Mouse (Mus musculus): ENCODE results near the gene Gnaq. TPM values are rescaled to one million over a fixed set of nuclear protein-coding genes. Genes with fewer than 3 reads are reported as not detected.

Gene Gnaq
- total RNA-seq, 4 experiments from 2014 or later: 143 to 158 (median 149) TPM

DNA sequence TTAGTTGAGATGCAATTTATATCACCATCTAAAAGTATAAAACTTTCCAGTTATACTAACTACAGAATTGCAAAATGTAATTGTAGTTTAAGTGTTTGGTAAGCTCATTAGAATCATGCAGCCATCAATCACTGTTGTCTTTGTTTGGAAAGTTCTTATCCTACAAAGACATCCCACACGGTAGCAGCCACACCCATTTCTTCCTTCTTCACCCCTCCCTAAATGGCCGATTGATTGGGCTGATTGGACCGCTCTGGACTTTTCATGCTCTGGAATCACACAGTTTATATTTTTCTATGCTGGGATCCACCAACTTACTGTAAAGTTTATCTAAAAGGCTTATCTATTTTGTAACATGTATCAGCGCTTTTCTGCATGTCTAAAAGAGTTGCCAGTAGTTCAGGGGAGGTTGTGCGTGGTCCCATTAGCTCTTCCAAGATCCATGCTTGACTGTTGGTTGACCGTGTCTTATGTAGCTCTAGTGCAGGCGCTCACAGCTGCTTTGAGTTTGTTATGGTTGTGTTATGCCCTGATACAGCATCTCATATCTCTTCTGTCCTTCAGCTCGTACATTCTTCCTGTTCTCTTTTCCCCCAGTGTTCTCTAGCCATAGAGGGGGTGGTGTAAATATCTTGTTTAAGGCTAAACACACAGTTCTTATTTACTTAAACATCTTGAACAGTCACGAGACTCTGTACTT, 56.6 kb downstream of the Gnaq start:
- DNase-seq (ENCODE audit: low spot score in 2 of 2): no peak

DNA sequence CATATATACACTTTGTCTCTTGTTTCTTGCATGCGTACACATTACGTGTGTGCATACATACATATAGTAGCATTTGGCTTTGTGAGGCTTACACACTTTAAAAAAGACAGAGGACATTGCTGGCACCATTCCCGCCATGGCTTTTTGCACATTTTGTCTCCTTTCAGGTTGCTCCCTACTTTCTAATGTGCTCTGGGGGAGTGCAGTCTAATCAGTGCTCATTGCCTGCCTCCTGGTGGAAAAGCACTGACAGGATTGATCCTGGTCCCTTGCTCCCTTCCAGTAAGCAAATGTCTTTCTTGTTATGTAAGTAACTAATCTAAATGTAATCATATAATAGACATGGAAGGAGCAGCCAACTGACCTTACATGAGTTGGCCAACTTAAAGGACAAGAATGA, 65.5 kb downstream of the Gnaq start:
- no peak for DNase-seq (ENCODE audit: low spot score in 2 of 2)

DNA sequence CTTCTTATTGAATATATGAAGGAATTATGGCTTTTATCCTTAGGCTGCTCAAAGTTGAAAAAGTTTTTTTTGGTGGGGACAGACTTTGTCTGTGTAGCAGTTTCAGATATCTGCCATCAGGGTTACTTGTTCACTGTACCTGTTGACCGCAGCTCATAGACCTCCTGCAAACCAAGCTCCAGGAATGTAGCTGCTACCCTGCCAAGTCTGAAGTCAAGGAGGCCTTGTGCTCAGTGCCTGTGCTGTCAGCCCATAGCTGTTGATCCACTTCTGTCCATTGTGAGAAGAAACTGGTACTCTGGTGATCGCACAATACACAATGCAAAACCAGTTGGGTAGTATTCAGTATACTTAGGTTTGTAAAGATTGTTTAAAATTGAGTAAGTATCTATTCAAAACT, 68.7 kb downstream of the Gnaq start:
- DNase-seq (ENCODE audit: low spot score in 2 of 2): no peak

DNA sequence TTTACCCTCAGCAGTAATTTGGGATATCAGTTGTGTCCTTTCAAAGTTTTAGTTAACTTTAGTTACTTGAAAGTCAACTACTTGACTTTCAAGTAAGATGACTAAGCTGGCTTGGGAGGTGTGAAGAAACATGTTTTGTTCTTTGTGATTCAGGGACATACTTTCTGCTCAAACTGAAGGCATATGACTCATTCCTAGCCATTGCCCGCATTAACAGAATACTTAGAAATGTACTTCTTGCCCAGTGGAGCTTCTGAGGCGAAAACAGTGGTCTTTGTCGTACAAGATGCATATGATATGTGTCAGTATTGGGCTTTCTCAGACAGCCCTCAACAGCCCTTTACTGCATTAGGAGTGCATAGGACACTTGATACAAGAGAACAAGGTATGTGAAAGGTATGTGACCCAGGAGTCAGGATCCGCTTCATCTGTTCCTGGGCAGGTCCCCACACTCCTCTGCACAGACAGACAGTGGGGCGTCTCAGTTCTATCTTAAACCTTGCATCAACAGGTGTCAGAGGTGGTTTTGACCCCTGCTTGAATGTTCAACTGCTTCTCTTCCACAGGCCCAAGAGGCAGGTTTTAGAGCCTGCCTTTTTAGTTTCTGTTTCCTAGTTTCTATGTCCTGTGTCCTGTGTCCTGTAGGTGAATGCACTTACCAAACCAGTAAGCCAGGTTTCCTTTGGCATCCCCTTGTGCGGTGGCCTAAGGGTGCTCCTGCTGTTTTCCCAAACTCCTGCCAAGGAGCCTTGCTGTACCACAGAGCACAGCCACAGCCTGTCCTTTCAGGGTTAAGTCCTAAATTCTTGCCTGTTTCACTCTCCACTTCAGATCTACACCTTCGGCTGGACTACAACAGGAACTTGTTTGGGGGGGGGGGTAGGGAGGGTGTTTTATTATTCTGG, 72.4 kb downstream of the Gnaq start:
- no peak for DNase-seq (ENCODE audit: low spot score in 2 of 2)

DNA sequence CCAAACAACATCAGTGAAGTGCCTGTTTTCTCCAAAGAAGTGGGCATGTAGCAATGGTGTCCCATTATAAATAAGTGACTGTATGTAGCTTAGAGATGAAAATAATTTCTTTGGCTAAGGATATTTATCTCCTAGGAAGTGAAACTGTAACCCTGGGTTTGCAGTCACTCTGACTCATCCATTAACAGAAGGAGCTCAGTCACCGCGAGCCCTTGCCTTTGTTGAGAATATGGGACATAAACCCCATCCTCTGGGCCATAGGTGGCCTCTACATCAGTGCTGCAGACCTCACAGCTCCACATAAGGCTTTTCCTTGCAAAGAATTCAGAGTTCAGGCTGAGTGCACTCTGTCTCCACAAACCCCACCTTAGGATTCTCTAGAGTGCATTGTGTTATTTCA, 77.0 kb downstream of the Gnaq start:
- DNase-seq (ENCODE audit: low spot score in 2 of 2): no peak

DNA sequence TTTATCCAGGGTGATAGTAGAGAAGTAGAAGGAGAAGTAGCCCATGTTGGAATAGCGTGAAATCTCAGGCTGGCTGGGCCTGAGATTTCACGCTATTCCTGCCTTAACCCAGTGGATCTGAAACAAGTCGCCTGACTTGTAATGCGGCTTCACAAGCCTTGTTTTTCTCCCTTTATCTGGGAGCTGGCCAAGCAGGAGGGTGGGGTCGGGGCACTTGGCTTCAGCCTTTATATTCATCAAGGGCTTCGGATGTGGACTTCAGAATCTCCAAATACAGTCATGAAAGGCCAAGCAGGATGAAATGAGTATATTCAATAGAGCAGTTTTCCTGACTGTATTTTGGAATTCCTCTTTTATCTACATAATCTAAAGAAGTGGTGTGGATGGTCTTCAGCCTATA, 82.3 kb downstream of the Gnaq start:
- no peak for DNase-seq (ENCODE audit: low spot score in 2 of 2)

DNA sequence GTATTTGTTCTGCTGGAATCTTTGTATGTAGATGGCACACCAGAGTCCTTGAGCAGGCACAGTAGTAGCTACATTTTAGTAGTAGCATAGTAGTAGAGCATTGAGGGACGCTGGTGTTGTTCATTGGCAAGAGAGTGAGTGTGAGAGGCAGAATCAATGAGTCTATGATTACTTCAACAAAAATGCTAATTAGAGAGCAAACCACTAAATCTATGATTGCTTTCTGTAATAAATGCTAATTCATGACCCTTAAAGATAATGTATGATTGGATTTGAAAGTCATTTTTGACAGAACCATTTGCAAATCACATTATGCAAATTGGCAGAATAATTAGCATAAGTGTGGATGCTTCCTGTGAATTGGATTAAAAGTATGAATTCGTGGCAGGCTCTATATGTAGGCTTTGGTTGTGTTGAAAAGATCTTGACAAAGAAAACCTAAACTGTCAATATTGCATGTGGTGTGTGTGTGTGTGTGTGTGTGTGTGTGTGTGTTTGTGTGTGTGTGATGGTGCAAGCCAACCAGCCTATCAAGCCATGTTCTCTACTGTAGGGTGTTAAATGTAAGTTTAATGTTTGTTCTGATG, 82.9 kb downstream of the Gnaq start:
- DNase-seq (ENCODE audit: low spot score in 2 of 2): no peak

DNA sequence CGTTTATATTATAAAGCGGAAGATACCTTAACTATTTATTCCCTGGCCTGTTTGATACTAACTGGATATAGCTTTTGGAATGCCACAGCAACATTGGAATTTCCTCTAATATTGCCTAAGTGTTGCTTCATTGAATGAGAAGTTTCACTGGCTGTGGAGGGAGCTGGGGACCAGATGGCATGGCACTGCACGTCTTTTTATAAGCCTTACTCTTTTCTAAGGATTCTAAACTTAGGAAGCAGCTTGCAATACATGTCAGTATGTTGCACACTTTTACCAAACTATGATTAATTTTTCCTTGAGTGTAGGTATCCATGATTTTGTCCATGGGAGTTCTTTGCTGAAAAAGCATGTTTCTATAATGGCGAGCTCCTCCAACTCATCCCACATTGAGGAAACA, 87.3 kb downstream of the Gnaq start:
- DNase-seq (ENCODE audit: low spot score in 2 of 2): no peak

DNA sequence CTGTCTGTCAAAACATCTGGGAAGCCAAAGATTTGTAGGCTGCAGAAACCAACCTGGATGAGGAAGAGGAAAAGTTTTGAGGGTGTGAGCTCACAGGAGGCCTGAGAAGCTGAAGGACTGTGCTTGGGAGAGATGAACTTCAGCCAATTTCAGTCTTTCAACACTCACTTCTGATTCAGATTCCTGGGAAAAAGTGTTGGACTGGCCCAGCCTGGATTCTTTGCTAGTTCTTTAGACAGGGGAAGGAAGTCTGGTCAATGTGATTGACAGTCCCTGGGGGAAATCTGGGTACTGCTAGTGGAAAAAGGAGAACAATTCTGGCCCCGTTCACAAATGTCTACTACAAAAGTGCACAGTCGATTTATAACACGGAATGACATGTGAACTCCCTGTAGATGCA, 89.9 kb downstream of the Gnaq start:
- no peak for DNase-seq (ENCODE audit: low spot score in 2 of 2)

DNA sequence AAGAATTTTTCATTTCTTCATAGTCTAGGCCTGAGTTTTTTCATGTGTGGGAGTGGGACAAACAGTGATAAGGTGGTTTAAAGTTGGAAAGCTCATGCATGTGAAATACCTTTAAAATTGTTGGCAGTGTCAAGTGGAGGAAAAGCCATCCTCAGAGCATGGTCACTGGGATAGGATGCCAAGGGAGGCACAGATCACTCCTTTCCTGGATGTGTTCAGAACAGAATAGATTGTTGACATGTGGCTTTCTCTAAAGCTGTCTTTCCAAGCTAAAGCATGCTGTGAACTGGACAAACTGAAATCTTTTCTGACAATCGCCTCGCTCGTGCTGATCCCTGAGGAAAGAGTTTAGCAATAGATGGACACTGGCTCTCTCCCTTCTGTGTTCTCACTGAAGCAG, 90.5 kb downstream of the Gnaq start:
- DNase-seq (ENCODE audit: low spot score in 2 of 2): no peak

DNA sequence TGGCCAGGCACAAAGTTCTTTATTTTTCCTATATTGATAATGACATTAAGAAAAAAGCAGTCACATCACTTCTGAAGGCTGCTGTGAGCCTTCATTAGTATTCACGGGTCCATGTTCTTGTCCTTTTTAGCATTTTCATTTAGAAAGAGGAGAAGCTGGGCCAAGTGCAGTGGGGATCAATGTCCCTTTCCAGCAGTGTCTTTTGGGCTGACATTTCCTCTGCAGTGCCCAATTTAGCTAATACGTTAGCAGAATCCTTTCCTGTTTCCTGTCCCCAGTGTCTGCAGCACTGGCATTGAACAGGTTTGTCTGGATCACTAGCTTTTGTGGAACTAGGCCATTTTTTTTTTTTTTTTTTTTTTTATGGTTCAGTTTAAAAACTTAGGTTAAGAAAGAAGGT, 92.2 kb downstream of the Gnaq start:
- no peak for DNase-seq (ENCODE audit: low spot score in 2 of 2)

DNA sequence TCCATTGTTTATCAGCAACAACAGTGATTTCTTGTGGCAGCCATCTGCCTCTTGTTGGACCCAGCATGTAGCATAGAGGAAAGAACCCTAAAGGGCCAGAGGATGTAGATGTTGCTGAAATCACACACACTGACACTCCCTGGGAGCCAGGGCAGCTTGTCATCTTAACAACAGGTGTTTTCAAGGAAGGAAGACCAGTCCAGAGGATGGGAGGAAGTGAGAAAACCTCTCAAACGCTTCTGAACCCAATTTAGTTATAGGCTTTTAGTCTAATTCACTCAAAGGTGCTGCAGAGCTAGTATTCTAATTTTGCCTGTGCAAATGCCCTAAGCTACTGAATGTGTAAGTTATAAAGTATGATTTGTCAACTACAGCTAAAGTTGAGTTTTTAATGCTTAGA, 99.0 kb downstream of the Gnaq start:
- no peak for DNase-seq (ENCODE audit: low spot score in 2 of 2)

DNA sequence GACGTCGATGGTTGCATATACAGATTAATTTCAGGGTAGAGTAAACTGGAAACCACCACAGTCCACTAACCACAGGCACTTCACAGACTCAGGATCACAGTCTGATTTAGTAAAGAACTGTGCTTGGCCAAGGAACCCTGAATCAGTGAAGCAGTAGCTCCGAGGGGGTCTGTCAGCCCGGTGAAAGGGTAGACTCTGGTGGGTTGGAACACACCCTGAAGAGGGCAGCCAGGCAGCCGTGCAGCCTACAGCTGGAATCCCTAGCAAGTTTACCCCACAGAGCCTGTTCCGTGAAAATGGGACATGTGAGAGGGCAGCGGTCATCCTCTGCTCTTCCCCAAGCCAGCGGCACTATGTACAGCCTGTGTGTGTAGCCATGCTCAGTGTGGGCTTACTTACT, 103.0 kb downstream of the Gnaq start:
- no peak for DNase-seq (ENCODE audit: low spot score in 2 of 2)

DNA sequence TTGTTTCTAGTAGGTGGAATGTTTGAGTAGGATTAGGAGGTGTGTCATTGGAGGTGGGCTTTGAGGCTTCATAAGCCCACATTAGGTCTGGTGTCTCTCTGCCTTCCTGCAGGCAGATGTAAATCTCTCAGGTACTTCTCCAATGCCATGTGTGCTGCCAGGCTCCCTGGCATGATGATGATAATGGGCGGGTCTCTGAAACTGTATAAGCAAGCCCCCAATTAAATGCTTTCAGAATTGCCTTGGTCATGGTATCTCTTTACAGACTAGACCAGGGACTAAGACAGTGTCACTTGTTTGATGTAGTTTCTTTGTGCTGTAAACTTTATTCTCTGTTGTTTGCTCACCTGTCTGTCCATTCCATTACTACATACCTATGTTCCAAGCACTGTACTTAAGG, 104.4 kb downstream of the Gnaq start:
- DNase-seq (ENCODE audit: low spot score in 2 of 2): no peak

DNA sequence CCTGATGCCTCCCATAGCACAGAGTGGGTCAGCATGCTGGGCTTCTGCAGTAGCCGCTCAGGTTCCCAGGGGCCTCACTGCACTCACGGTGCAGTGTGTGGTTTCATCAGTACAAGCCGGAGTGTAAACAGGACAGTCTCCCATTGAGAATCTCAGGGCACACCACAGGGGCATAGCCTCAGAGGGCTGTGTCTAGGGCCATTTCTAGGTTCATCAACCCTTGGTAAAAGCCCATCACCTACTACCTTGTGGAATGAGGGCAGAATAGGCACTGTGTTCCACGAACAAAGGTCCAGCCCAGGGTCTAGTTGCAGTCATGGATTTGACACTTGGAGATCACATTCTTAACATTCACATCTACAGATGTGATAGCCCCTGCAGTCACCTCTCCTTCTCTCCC, 105.4 kb downstream of the Gnaq start:
- no peak for DNase-seq (ENCODE audit: low spot score in 2 of 2)

DNA sequence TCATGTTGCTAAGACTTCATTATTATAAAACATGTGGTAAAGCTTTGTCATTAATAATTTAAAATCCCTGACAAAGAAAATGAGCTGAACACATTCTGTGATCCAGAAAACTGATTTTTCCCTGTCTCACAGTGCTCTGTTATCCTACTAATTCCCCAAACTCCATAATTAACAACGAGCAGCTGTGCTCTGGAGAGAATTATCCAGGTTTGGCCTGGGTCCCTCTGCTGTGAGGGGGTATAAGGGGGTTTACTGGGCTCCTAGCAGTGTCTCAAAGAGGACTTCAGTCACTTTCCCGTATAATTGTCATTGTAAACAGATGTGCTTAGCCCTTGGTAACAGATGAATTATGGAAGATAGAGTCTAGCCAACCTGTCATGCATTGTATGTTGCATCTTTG, 105.9 kb downstream of the Gnaq start:
- DNase-seq (ENCODE audit: low spot score in 2 of 2): no peak

DNA sequence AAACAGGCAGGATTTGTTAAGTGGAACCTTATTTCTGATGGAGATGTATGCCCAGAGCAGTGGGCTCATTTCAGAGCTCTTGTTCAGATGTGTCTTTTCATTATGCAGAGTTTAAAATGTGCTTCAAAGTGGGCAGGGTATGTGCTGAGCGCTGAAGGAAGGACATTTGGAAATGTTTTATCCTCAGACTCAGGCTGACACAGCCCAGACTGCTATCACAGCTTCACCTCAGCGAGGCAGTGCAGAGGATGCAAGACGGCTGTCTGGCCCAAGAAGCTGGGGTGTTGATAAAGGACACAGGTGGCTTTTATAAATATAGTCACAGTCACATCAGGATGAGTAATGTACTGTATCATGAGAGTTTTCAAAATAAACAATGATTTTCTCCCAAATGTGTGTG, 110.1 kb downstream of the Gnaq start:
- no peak for DNase-seq (ENCODE audit: low spot score in 2 of 2)

DNA sequence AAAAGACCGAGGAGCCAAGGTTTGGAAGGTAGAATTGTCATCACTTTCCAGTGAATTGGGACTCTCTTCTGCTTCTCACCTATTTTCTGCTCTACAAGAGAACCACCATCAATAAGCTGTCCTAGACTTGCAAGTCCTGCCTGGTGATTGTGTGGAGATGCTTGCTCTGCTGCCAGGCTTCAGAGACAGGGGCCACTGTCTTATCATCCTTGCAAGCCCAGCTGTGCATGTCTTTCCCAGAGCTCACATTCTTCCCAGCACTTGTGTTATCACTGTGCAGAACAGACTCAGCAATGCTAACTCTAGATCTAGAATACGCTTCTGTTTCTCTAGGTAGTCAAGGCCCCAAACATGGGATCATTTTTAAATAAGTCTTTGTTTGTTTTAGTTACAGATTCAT, 116.4 kb downstream of the Gnaq start:
- DNase-seq (ENCODE audit: low spot score in 2 of 2): no peak

DNA sequence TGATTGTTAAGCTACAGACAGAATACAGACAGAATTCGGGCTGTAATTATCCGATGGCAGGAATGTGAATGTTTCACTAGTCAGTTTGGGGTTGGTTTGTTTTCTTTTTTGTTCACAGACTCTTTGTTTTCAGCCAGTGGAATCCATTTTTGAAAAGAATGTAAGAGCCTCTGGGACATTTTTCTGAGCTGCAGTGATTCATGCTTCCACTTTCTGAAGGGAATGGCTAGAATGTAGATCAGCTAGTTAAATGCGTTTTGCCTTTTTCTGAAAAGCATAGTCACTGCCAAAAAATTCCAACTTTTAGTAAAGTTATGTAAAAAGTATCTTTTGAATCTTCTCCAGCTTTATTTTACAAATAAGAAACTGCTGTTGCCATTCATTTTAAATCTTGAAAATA, 118.3 kb downstream of the Gnaq start:
- no peak for DNase-seq (ENCODE audit: low spot score in 2 of 2)

DNA sequence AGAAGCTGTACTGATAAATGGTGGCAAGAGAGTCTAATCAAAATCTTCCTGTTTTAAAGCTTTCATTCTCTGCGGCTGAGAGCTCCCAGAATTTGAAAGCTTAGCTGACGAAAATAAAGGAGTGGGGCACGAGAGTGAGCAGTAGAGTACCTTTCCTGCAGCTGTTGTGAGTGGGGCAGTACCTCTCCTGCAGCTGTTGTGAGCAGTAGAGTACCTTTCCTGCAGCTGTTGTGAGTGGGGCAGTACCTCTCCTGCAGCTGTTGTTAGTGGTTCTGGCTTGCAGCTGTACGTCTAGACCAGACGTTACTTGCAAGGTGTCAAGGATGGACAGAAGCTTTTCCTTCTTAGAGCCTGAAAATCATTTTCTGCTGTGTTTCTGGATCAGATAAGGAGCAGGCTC, 119.2 kb downstream of the Gnaq start:
- no peak for DNase-seq (ENCODE audit: low spot score in 2 of 2)

DNA sequence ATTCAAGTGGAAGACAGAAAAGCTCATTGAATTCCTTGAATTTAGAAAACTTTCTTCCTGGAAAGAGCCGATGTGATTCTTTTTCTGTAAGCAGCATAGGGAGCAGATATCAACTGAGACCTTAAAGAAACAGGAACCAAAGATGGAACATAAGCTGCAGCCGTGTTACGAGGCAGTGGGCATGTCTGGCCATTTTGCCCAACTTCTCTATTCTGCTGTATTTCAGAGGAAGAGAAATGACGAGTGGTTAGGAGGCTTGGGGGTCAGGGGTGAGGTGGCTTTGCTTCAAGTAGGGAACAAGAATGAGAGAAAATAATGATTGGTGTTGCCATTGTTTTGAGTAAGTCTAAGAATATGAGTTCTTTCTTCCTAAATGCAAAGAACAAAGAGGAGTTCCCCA, 120.1 kb downstream of the Gnaq start:
- DNase-seq (ENCODE audit: low spot score in 2 of 2): no peak

DNA sequence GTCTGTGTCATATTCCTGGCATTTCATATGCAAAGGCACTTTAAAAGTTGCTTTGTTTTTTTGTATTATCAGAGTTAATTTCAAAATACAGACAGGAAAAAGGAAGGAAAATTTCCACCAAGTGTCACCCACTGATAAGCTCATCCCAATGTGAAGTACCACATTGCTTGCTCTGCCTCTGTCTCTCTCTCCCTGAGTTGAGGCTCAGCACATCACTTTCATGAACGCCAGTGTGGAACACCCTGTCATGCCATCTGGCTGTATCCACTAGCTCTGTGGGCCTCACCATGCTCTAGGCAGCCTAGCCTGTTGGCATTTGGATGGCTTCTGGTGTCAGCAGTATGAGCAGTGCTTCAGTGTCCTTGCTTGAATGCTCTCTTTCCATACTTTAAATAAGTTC, 122.2 kb downstream of the Gnaq start:
- no peak for DNase-seq (ENCODE audit: low spot score in 2 of 2)

DNA sequence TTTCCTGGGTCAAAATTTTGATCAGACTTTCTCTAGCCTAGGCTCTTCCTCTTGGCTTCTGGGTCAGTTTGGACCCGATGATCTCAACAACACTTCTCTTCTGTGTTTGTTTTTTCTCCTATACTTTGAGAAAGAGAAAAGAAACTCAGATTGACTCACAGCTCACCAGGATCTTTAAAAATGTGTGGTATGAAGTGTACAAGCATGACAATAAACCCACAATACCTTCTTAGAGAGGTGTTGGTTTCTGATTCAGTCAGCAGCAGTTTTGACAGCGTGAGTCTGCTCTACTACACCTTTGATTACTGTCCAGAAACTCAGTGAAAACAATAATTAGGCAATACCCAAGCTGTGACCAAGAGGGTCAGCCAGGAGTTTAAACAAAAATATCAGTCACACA, 122.7 kb downstream of the Gnaq start:
- DNase-seq (ENCODE audit: low spot score in 2 of 2): no peak
